Mouse (Mus musculus): Measurements from ENCODE around the gene Chst11.

DNA sequence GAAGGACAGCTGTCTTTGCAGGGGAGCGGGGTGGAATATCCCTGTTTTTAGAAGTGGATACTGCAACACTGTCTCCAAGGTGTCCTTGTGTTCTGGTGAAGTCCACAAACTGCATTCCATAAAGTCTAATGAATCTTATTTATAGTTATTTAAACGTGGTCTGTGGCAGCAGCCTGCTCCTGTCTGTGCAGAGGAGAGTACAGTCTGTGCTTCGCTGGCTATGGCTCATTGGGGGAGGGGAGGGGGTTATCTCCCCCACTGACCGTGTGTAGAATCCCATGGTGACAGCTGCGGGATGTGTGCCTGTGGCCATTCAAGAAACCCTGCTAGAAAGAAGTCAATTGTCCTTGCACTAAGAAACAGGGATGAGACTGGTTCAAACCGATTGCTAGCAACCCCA is 206.7 kb downstream of the Chst11 start:
- TF ChIP-seq CTCF (IDR thresholded peaks at IDR 0.05) (no peak), POLR2A (IDR thresholded peaks at IDR 0.05; ENCODE audit: insufficient read depth, low read depth, low read length) (no peak)
